Mouse (Mus musculus) CH12.LX (cell line): Measurements from ENCODE around the gene Isyna1. TPM values are rescaled to one million over a fixed set of nuclear protein-coding genes. Genes with fewer than 3 reads are reported as not detected.

ENCODE experiments used
- DNase-seq: peaks from one replicate; pipeline ENCODE4 v3.0.0-alpha.2; 2013; ENCODE audit errors: extremely low read depth
- H3K27ac ChIP-seq: 2 replicates; pipeline ENCODE4 v1.5.1; 2012; ENCODE audit warnings: low read depth, mild to moderate bottlenecking, control low read depth, moderate library complexity; ENCODE audit not compliant: insufficient read depth
- H3K27me3 ChIP-seq: replicated peaks from 2 replicates; pipeline ENCODE3; 2012; ENCODE audit warnings: inconsistent platforms
- H3K36me3 ChIP-seq, 2 experiments: replicated peaks in 1 of 2; 2 replicates each; pipeline versions ENCODE3 to v1.6.1; 2012; ENCODE audit warnings: inconsistent platforms in 1 of 2, low read length in 1 of 2, mild to moderate bottlenecking in 1 of 2, mixed read lengths in 1 of 2, moderate library complexity in 1 of 2; ENCODE audit not compliant: control insufficient read depth in 1 of 2, insufficient read depth in 1 of 2
- H3K4me1 ChIP-seq, 2 experiments: 2 replicates each; pipeline ENCODE4 v1.6.1; 2012; ENCODE audit warnings: inconsistent platforms in 1 of 2, moderate library complexity in 1 of 2; ENCODE audit not compliant: insufficient read depth in 2 of 2, control insufficient read depth in 1 of 2
- H3K4me2 ChIP-seq: 2 replicates; pipeline ENCODE4 v1.6.1; 2012; ENCODE audit warnings: low read depth, mild to moderate bottlenecking, control low read depth; ENCODE audit not compliant: poor library complexity, insufficient read depth, severe bottlenecking
- H3K4me3 ChIP-seq, 3 experiments: fragments of 150-350 bp in 1 of 3; sonication (generic) in 1 of 3; replicated peaks in 1 of 3; 2 replicates each; pipeline versions ENCODE3 to v1.5.1; 2011 to 2012; ENCODE audit warnings: low read depth in 2 of 3, low read length in 2 of 3, mild to moderate bottlenecking in 2 of 3, moderate library complexity in 2 of 3, control low read depth in 1 of 3, improper control_type of control experiment in 1 of 3, inconsistent platforms in 1 of 3, mixed read lengths in 1 of 3; ENCODE audit not compliant: poor library complexity in 1 of 3
- H3K79me2 ChIP-seq: replicated peaks from 2 replicates; pipeline ENCODE4 v1.6.1; 2012; ENCODE audit warnings: mild to moderate bottlenecking, moderate library complexity; ENCODE audit not compliant: control insufficient read depth, poor library complexity, insufficient read depth, severe bottlenecking; ENCODE audit errors: extremely low read depth
- H3K9ac ChIP-seq: 2 replicates; pipeline ENCODE4 v1.6.1; 2012; ENCODE audit warnings: low read depth, mild to moderate bottlenecking, control low read depth, moderate library complexity; ENCODE audit not compliant: insufficient read depth
- H3K9me3 ChIP-seq: replicated peaks from 2 replicates; pipeline ENCODE3; 2012; ENCODE audit warnings: low read length, inconsistent platforms, mixed read lengths
- CHD2 ChIP-seq: IDR thresholded peaks from 2 replicates; pipeline ENCODE4 v1.6.1; 2011; ENCODE audit warnings: low read length, improper control_type of control experiment
- ELF1 ChIP-seq: IDR thresholded peaks from 2 replicates; pipeline ENCODE4 v1.6.1; 2014; ENCODE audit warnings: low read depth, mild to moderate bottlenecking, inconsistent platforms, low read length, improper control_type of control experiment
- EP300 ChIP-seq: IDR thresholded peaks from 2 replicates; pipeline ENCODE4 v1.6.1; 2011; ENCODE audit warnings: low read length, improper control_type of control experiment
- JUN ChIP-seq: IDR thresholded peaks from 2 replicates; pipeline ENCODE4 v1.6.1; 2011; ENCODE audit warnings: low read depth, mild to moderate bottlenecking, low read length, improper control_type of control experiment, moderate library complexity; ENCODE audit not compliant: insufficient read depth
- JUND ChIP-seq: conservative IDR thresholded peaks from 2 replicates; pipeline ENCODE4 v1.6.1; 2011; ENCODE audit warnings: low read depth, low read length, improper control_type of control experiment
- KAT2A ChIP-seq: IDR thresholded peaks from 2 replicates; pipeline ENCODE4 v1.6.1; 2012; ENCODE audit warnings: low read length, improper control_type of control experiment, inconsistent platforms; ENCODE audit not compliant: insufficient replicate concordance
- MAX ChIP-seq: IDR thresholded peaks from 2 replicates; pipeline ENCODE4 v1.6.1; 2011; ENCODE audit warnings: low read length, improper control_type of control experiment
- MXI1 ChIP-seq: IDR thresholded peaks from 2 replicates; pipeline ENCODE4 v1.6.1; 2011; ENCODE audit warnings: mild to moderate bottlenecking, low read depth, low read length, improper control_type of control experiment
- PAX5 ChIP-seq: IDR thresholded peaks from 2 replicates; pipeline ENCODE4 v1.6.1; 2012; ENCODE audit warnings: low read length, inconsistent platforms, mixed read lengths
- TBP ChIP-seq: conservative IDR thresholded peaks from 2 replicates; pipeline ENCODE4 v1.6.1; 2011; ENCODE audit warnings: low read depth, low read length, improper control_type of control experiment
- USF1 ChIP-seq: IDR thresholded peaks from 2 replicates; pipeline ENCODE4 v1.6.1; 2014; ENCODE audit warnings: low read depth, mild to moderate bottlenecking, inconsistent platforms, low read length, improper control_type of control experiment
- ZMIZ1 ChIP-seq: IDR thresholded peaks from 2 replicates; pipeline ENCODE4 v1.6.1; 2012; ENCODE audit warnings: low read depth, mild to moderate bottlenecking, inconsistent platforms, low read length, improper control_type of control experiment
- dilution Hi-C: fragments of 300-500 bp; cut with MboI; formaldehyde crosslinking; loops from 2 replicates; pipeline ENCODE4 v1.14.3; 2020; ENCODE audit warnings: low sequenced_read_pairs; ENCODE audit not compliant: extremely low pct_unique_long_range_greater_than_20kb, extremely low pct_ligation_motif_present
- in situ Hi-C: fragments of 300-500 bp; cut with MboI; formaldehyde crosslinking; loops from 3 replicates; pipeline ENCODE4 v1.14.3; 2019; ENCODE audit warnings: low sequenced_read_pairs, low pct_ligation_motif_present, low pct_unique_long_range_greater_than_20kb, mixed read lengths
- polyA plus RNA-seq: library from polyadenylated mRNA; unstranded; fragments of >175 nt; gene quantifications from 2 replicates; pipeline ENCODE4 v1.2.1, GENCODE M21; 2012; ENCODE audit warnings: low read depth; ENCODE audit not compliant: insufficient read length
- total RNA-seq, 2 experiments: library from RNA; depleted of rRNA; stranded (reverse); fragments of 300-350 nt in 1 of 2; fragments of >200 nt in 1 of 2; gene quantifications; 2 replicates each; pipeline ENCODE4 v1.2.3; 2012 to 2014

Isyna1 gene
- total and polyA plus RNA-seq, 3 experiments, result 99.9 to 163 (median 141) TPM

DNA sequence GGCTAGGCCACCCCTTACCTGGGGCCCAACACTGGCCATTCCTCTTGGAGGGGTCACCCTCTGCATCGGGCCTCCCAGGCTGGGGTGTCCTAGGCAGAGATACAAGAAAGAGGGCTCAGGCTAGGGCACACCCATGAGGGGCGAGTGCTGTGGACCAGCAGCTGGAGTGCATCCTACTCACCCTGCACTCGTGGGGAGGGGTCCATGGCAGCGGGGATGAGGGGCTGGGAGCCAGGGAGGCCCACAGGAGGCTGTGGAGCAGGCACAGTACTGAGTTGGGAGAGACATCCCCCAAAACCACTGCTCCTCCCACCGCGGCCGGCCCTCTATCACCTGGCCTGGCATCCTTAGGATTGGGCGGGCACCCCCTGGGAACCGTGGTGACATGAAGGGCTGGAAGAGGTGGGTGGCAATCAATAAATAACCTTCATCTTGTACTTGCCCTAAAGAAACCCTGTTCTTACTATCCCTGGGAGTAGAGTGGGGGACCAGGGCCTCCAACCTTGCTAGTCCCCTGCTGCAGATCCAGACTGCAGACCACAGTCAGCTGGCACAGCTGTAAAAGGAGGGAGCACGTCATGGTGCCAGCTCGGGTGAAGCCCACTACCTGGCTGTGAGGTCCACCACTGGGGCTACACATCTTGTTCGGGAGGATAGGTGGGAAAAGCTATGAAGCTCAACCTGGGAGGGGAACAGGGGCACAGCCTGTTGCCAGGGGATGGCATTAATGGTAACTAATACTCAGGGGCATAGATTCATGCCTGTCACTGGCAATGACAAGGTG, 5.5 kb downstream of the Isyna1 start:
- Histone ChIP-seq H3K27me3 (no peaks in the 10 kb centered on the region), H3K36me3 (peaks cover 66 to 90% of the 10 kb centered on the region in 2 experiments)
- no peak for DNase-seq
- TF ChIP-seq PAX5 (no peak), EP300 (no peak), ZMIZ1 (no peak), JUND (no peak), USF1 (no peak), ELF1 (no peak), JUN (no peak), MAX (no peak)
- TF ChIP-seq, all 38 proteins: peak for 0
- Histone ChIP-seq H3K4me3 (no peak overlapping the region), H3K9me3 (peaks cover 16% of the 10 kb centered on the region), H3K9ac (no peak overlapping the region), H3K27ac (no peak overlapping the region), H3K4me2 (no peak overlapping the region), H3K79me2 (peaks cover 2% of the 10 kb centered on the region; the same call in 1 of the 2 replicates), H3K4me1 (peaks cover 7 to 16% of the 10 kb centered on the region in 2 experiments)
- dilution Hi-C loops, result no loop called here
- in situ Hi-C loops, result loop anchor here (10.0 kb wide), 1 partner anchor 55 kb away; no protein-coding TSS in a partner anchor

DNA sequence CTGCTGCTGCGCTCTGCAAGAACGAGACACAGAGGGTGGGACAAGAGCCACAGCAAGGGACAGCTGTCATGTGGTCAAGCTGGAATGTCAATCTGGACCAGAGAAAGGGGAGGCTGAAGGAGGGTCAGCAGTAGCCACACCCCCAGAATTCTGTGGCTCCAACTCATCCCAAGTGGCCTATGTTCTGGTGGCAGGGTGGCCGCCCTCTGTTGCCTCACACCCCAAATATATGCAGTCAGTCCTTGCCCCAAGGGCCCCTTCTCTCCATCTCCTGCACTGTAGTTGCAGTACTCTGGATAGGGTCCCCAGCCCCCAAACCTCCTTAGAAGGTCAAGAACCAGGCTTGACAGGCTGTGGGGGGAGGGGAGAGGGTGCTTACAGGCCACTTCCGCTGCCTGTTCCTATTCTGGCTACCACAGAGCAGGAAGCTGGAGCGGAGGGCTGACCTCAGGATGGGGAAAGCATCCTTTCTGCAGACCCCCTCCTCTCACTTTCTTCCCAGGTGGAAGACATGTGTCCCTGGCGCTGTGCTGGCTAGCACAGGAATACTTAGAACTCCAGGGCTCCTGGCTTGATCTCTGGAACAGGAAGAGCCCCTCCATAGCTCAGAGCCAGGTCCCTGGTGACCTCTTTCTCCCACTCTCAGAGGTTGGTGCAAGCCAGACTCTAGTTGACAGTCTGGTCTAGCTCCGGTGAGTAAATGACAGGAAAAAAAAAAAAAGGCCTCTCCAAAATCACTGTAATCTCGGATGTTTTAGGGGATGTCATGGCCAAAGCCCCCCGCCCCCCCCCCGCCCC, 6.5 kb downstream of the Isyna1 start:
- H3K4me2 ChIP-seq, result no peak overlapping the region
- no peak overlapping the region for H3K9ac ChIP-seq
- TF ChIP-seq TBP (no peak), MXI1 (no peak), CHD2 (no peak), ELF1 (no peak), KAT2A (no peak)
- peaks cover 2 to 11% of the 10 kb centered on the region in 2 experiments; a peak in 3 of 4 replicates for H3K4me1 ChIP-seq
- in situ Hi-C loops, result loop anchor here (10.0 kb wide), 1 partner anchor 56 kb away; no protein-coding TSS in a partner anchor
- peaks cover 64 to 91% of the 10 kb centered on the region in 2 experiments for H3K36me3 ChIP-seq
- no peak overlapping the region for H3K27ac ChIP-seq
- no peak for DNase-seq
- no peaks in the 10 kb centered on the region; the same call in 1 of the 2 replicates for H3K79me2 ChIP-seq
- dilution Hi-C loops, result no loop called here
- H3K27me3 ChIP-seq, result no peaks in the 10 kb centered on the region
- peaks cover 16% of the 10 kb centered on the region for H3K9me3 ChIP-seq
- H3K4me3 ChIP-seq, result no peak overlapping the region
